Mouse (Mus musculus) heart, postnatal 0 days (tissue): ENCODE measurements at regions not wholly inside any gene's neighbourhood (a gene's known extent, or its start where the extent isn't known, plus 50 kb on each side); places are given as distances from the start of the nearest gene placed in this dataset.

Source experiments
- ATAC-seq: fragments of 200-750 bp; cut with Nextera tagmentation; 2 replicates; pipeline ENCODE4 v1.8.0; 2017; ENCODE audit warnings: low read depth, moderate number of reproducible peaks, moderate library complexity; ENCODE audit not compliant: insufficient read depth
- DNase-seq: peaks from one replicate; pipeline ENCODE4 v3.0.0-alpha.2; 2016; ENCODE audit warnings: low spot score
- H3K27ac ChIP-seq: fragments of 300-500 bp; sonication (generic); 2 replicates; pipeline ENCODE4 v1.5.1; 2014; ENCODE audit warnings: low read depth, mild to moderate bottlenecking
- H3K27me3 ChIP-seq: fragments of 300-500 bp; sonication (generic); 2 replicates; pipeline ENCODE4 v1.6.1; 2014; ENCODE audit warnings: low read length, mixed read lengths; ENCODE audit not compliant: control insufficient read depth, insufficient read depth
- H3K36me3 ChIP-seq: fragments of 300-500 bp; sonication (generic); replicated peaks from 2 replicates; pipeline ENCODE4 v1.6.1; 2014; ENCODE audit warnings: low read length, mixed read lengths; ENCODE audit not compliant: control insufficient read depth, insufficient read depth
- H3K4me1 ChIP-seq: fragments of 300-500 bp; sonication (generic); 2 replicates; pipeline ENCODE4 v1.6.1; 2014; ENCODE audit warnings: antibody characterized with exemption; ENCODE audit not compliant: control insufficient read depth, insufficient read depth
- H3K4me2 ChIP-seq: fragments of 300-500 bp; sonication (generic); 2 replicates; pipeline ENCODE4 v1.6.1; 2014; ENCODE audit warnings: low read depth, mild to moderate bottlenecking, low read length, moderate library complexity
- H3K4me3 ChIP-seq: fragments of 300-500 bp; sonication (generic); 2 replicates; pipeline ENCODE4 v1.5.1; 2014; ENCODE audit warnings: low read depth, low read length
- H3K9ac ChIP-seq: fragments of 300-500 bp; sonication (generic); replicated peaks from 2 replicates; pipeline ENCODE4 v1.6.1; 2014; ENCODE audit warnings: low read depth, low read length, mixed read lengths
- H3K9me3 ChIP-seq: fragments of 300-500 bp; sonication (generic); replicated peaks from 2 replicates; pipeline ENCODE4 v1.6.1; 2016; ENCODE audit warnings: low read length; ENCODE audit not compliant: control insufficient read depth
- CTCF ChIP-seq: IDR thresholded peaks from 2 replicates; pipeline ENCODE4 v1.5.1; 2016; ENCODE audit warnings: antibody characterized with exemption, control low read depth, low read depth
- EP300 ChIP-seq: IDR thresholded peaks from 2 replicates; pipeline ENCODE4 v1.6.1; 2016; ENCODE audit warnings: antibody characterized with exemption, low read depth
- WGBS: fragments of 180-500 bp; shearing (Covaris S2); extraction: QIAGEN DNeasy Blood & Tissue Kit; methylation state at CpG from one replicate; pipeline ENCODE4 v1.1.7; 2014; 5-methylcytosine and 5-hydroxymethylcytosine counted together

GRCm38 (mm10) chr10:67417529-67417928, 117.7 kb upstream of the Egr2 start:
- 81% methylated on average over 8 of the region's 8 CpGs for WGBS
- Histone ChIP-seq H3K9me3 (no peaks in the 10 kb centered on the region), H3K4me2 (no peak overlapping the region), H3K27ac (no peak overlapping the region), H3K9ac (no peak overlapping the region), H3K36me3 (no peaks in the 10 kb centered on the region), H3K4me3 (no peak overlapping the region), H3K27me3 (no peaks in the 10 kb centered on the region), H3K4me1 (no peaks in the 10 kb centered on the region)
- ATAC-seq (no peak), DNase-seq (no peak)
- TF ChIP-seq CTCF: no peak
- no peak for TF ChIP-seq EP300

DNA sequence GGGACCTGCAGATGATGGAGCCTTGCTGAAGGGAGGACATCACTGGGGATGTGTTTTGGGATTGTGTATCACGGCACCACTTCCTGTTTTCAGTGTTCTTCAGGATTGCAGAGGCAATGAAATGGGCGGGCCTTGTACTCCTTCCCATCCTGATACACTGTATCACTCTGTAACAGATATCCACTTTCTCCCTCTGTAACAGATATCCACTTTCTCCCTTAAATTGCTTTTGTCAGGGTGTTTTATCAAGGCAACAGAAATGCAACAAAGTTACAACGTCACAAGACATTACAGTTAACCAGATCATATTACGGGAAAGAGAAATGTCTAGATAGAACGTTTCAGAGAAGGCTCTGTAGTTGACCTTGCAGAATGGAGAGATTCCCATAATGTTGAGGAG, 114.5 kb upstream of the Egr2 start:
- H3K4me3 ChIP-seq: no peak overlapping the region
- H3K9me3 ChIP-seq: no peaks in the 10 kb centered on the region
- TF ChIP-seq CTCF: no peak
- TF ChIP-seq EP300: no peak
- H3K36me3 ChIP-seq: no peaks in the 10 kb centered on the region
- no peak overlapping the region for H3K27ac ChIP-seq
- DNase-seq (no peak), ATAC-seq (no peak)
- H3K4me1 ChIP-seq: no peaks in the 10 kb centered on the region
- H3K27me3 ChIP-seq: no peaks in the 10 kb centered on the region
- H3K9ac ChIP-seq: no peak overlapping the region
- 77% methylated on average over 5 of the region's 5 CpGs for WGBS
- H3K4me2 ChIP-seq: no peak overlapping the region

GRCm38 (mm10) chr10:67425407-67425806, 109.9 kb upstream of the Egr2 start:
- Histone ChIP-seq H3K9ac (no peak overlapping the region), H3K9me3 (no peaks in the 10 kb centered on the region), H3K27me3 (no peaks in the 10 kb centered on the region), H3K36me3 (no peaks in the 10 kb centered on the region), H3K27ac (no peak overlapping the region), H3K4me1 (no peaks in the 10 kb centered on the region), H3K4me2 (no peak overlapping the region), H3K4me3 (no peak overlapping the region)
- TF ChIP-seq CTCF (no peak), EP300 (no peak)
- ATAC-seq (no peak), DNase-seq (no peak)
- WGBS: 98% methylated on average over 6 of the region's 6 CpGs

DNA sequence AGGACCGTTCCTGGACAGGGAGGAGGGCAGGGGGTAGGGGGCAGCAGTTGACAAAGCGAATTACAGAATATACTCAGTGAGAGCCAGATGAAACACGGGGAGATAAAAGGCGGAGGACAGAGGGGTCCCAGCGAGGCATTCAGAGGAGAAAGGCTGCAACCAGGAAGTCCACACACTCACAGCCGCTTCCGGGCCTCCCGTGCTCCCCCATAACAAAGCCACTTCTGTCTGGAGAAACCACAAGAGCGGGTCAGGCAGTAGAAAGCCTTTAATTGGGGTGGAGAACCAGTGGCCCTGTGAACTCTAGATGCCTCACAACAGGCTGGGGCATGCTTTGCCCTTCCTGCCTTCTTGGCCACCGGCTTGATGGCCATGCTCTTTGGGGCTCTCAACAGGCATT, 108.1 kb upstream of the Egr2 start:
- no peaks in the 10 kb centered on the region for H3K27me3 ChIP-seq
- no peak overlapping the region for H3K4me2 ChIP-seq
- WGBS: 42% methylated on average over 10 of the region's 10 CpGs
- H3K27ac ChIP-seq: no peak overlapping the region
- no peak overlapping the region for H3K4me3 ChIP-seq
- no peaks in the 10 kb centered on the region for H3K36me3 ChIP-seq
- H3K4me1 ChIP-seq: no peaks in the 10 kb centered on the region
- H3K9ac ChIP-seq: no peak overlapping the region
- TF ChIP-seq EP300: no peak
- no peak for TF ChIP-seq CTCF
- DNase-seq (no peak), ATAC-seq (no peak)
- no peaks in the 10 kb centered on the region for H3K9me3 ChIP-seq

- no peak overlapping the region for H3K4me2 ChIP-seq
- 66% methylated on average over 2 of the region's 2 CpGs for WGBS
- TF ChIP-seq EP300 (no peak), CTCF (no peak)
- no peaks in the 10 kb centered on the region for H3K9me3 ChIP-seq
- H3K4me1 ChIP-seq: no peaks in the 10 kb centered on the region
- H3K4me3 ChIP-seq: no peak overlapping the region
- ATAC-seq: no peak
- no peak for DNase-seq
- no peaks in the 10 kb centered on the region for H3K27me3 ChIP-seq
- no peaks in the 10 kb centered on the region for H3K36me3 ChIP-seq
- H3K9ac ChIP-seq: no peak overlapping the region
- no peak overlapping the region for H3K27ac ChIP-seq
Observed at GRCm38 (mm10) chr10:67430805-67431204, 104.5 kb upstream of the Egr2 start.

DNA sequence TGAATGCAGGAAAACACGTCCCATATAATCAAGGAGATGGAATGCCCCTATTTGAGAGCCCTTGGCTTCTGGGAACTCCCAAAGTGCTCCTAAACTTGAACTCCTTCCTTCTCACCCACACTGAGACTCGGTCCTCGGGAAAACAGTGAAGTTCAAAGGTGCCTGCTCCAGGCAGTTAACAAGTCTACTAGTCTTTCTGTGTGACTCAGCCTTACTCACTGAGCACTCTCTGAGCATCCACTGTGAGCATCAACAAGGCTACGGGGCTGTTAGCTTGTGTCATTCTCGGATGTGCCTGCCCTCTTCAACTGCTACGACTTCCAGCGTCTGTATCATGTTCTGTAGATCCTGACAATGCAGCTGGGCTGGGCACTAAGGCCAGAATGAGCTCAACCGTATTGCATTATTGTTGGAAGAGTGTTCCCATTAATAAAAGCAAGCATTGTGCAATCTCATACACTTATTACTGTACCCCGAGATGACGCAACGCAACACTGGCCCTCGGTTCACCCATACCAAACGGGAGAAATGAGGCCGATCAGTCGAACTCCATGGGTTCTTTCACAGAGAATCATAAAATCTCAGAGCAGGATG, 96.1 kb upstream of the Egr2 start:
- no peak overlapping the region for H3K27ac ChIP-seq
- no peak overlapping the region for H3K9ac ChIP-seq
- H3K9me3 ChIP-seq: no peaks in the 10 kb centered on the region
- no peak overlapping the region for H3K4me2 ChIP-seq
- ATAC-seq (no peak), DNase-seq (no peak)
- no peaks in the 10 kb centered on the region for H3K4me1 ChIP-seq
- H3K36me3 ChIP-seq: no peaks in the 10 kb centered on the region
- TF ChIP-seq CTCF: no peak
- TF ChIP-seq EP300: no peak
- no peak overlapping the region for H3K4me3 ChIP-seq
- 85% methylated on average over 15 of the region's 15 CpGs for WGBS
- H3K27me3 ChIP-seq: no peaks in the 10 kb centered on the region
